Mouse (Mus musculus): ENCODE measurements around the gene Cnn2. TPM values are rescaled to one million over a fixed set of nuclear protein-coding genes. Genes with fewer than 3 reads are reported as not detected.

The Cnn2 gene
- total and polyA plus RNA-seq, 2 experiments from 2014 or later = 16.4 to 17.2 TPM

DNA sequence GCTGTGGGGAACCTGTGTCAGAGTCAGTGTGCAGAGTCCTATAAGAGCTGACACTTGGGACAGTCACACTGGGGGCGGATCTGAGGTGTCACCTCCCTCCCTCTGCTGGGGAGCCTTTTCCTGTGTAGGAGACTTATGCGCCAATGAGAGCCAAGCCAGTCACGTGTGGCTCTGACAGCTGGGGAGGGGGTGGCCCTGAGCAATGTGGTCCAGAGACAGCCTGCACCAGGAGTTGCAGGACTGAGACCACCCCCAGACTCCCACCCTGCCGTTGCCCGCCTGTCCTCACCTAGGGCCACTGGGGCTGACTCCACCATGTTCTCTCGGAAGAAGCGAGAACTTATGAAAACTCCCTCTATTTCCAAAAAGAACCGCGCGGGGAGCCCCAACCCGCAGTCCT is 28.1 kb downstream of the Cnn2 start, which contains the start of gene Arhgap45:
Arhgap45 (plus strand) TSS at position 143 of the 400 bp plus-strand sequence.
- Histone ChIP-seq H3K4me1 (ENCODE audit: insufficient read depth, low read length) (no peaks in the 10 kb centered on the region), H3K36me3 (ENCODE audit: insufficient read depth, low read length) (peaks cover 3% of the 10 kb centered on the region; the same call in 1 of the 2 replicates), H3K4me2 (ENCODE audit: low read depth, low read length) (no peak within 1 kb of the TSS), H3K9ac (replicated peaks; ENCODE audit: low read length) (no peak within 1 kb of the TSS), H3K9me3 (ENCODE audit: low read length) (peaks cover under 1% of the 10 kb centered on the region; the same call in 1 of the 2 replicates), H3K27ac (no peak within 1 kb of the TSS), H3K27me3 (ENCODE audit: insufficient read depth, low read length) (peaks cover 16% of the 10 kb centered on the region), H3K4me3 (ENCODE audit: low read length) (no peak within 1 kb of the TSS)
- no peak for DNase-seq (ENCODE audit: low spot score)
- no peak for ATAC-seq
- TF ChIP-seq CTCF (IDR thresholded peaks at IDR 0.05; ENCODE audit: low read depth) = no peak
- 66% methylated on average over 11 of the region's 11 CpGs for WGBS

DNA sequence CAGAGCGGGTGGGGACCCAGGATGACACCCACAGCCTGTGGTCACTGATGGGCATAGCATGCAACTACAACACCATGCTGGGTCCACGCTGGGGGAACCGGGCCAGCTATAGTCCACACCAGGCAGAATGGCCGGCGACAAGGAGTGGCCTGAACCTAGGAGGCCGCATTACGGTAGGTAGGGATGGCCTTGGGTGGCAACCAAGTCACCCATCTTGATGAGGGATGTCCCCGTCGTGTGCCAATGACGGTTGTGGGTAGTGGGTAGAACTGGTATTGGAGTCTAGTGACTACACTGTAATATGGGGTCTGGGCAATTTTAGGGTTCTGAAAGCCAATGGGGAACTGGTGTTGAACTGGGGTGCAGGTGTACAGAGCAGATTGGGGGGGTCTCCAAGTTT is 28.5 kb downstream of the Cnn2 start:
- WGBS = 90% methylated on average over 10 of the region's 10 CpGs
- DNase-seq (ENCODE audit: low spot score) = no peak
- Histone ChIP-seq H3K4me2 (ENCODE audit: low read depth, low read length) (no peak overlapping the region), H3K9ac (replicated peaks; ENCODE audit: low read length) (no peak overlapping the region), H3K4me3 (ENCODE audit: low read length) (no peak overlapping the region), H3K9me3 (ENCODE audit: low read length) (no peaks in the 10 kb centered on the region), H3K27me3 (ENCODE audit: insufficient read depth, low read length) (peaks cover 16% of the 10 kb centered on the region), H3K36me3 (ENCODE audit: insufficient read depth, low read length) (no peaks in the 10 kb centered on the region), H3K27ac (no peak overlapping the region), H3K4me1 (ENCODE audit: insufficient read depth, low read length) (no peaks in the 10 kb centered on the region)
- TF ChIP-seq CTCF (IDR thresholded peaks at IDR 0.05; ENCODE audit: low read depth) = no peak
- ATAC-seq = no peak

DNA sequence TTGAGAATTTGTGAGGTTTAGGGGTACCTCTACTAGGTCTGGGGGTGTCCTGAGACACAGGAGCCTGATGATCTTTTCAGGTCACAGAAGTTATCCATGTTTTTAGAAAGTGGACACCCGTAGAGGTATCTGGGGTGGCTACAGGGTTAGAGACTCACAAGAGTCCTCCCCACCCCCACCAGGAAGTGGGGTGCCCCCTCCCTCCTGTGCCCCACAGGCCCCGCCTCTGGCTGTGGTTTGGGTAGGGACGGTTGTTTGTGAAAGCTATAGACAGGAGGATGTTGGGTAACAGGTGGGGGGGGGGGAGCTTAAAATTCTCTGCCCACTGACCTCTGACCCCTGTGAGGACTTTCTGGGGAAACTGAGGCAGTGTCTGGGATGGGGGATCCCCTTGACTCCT is 29.0 kb downstream of the Cnn2 start:
- H3K27me3 ChIP-seq (ENCODE audit: insufficient read depth, low read length) = peaks cover 16% of the 10 kb centered on the region
- DNase-seq (ENCODE audit: low spot score) (no peak), ATAC-seq (no peak)
- H3K9me3 ChIP-seq (ENCODE audit: low read length) = no peaks in the 10 kb centered on the region
- TF ChIP-seq CTCF (IDR thresholded peaks at IDR 0.05; ENCODE audit: low read depth) = no peak
- WGBS = 68% methylated on average over 3 of the region's 3 CpGs
- no peak overlapping the region for H3K9ac ChIP-seq (replicated peaks; ENCODE audit: low read length)
- H3K4me3 ChIP-seq (ENCODE audit: low read length) = no peak overlapping the region
- H3K4me1 ChIP-seq (ENCODE audit: insufficient read depth, low read length) = no peaks in the 10 kb centered on the region
- H3K4me2 ChIP-seq (ENCODE audit: low read depth, low read length) = no peak overlapping the region
- no peaks in the 10 kb centered on the region for H3K36me3 ChIP-seq (ENCODE audit: insufficient read depth, low read length)
- no peak overlapping the region for H3K27ac ChIP-seq

DNA sequence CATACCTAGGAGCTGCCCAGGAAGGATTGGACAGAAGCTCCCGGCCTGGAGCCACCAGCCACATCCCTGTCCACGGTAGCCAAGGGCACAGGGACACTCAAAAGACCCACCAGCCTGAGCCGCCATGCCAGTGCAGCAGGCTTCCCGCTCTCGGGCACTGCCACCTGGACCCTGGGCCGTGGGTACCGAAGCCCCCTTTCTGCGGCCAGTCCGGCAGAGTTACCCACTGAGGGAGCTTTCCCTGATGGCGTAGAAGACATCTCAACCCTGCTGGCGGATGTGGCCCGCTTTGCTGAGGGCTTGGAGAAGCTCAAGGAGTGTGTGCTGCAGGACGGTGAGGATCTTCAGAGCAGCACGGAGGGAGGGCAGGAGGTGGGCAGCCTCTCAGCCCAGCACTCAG is 29.4 kb downstream of the Cnn2 start:
- H3K4me3 ChIP-seq (ENCODE audit: low read length) = no peak overlapping the region
- no peaks in the 10 kb centered on the region for H3K4me1 ChIP-seq (ENCODE audit: insufficient read depth, low read length)
- no peaks in the 10 kb centered on the region for H3K9me3 ChIP-seq (ENCODE audit: low read length)
- WGBS = 77% methylated on average over 14 of the region's 14 CpGs
- H3K27ac ChIP-seq = no peak overlapping the region
- ATAC-seq (no peak), DNase-seq (ENCODE audit: low spot score) (no peak)
- no peak overlapping the region for H3K9ac ChIP-seq (replicated peaks; ENCODE audit: low read length)
- TF ChIP-seq CTCF (IDR thresholded peaks at IDR 0.05; ENCODE audit: low read depth) = no peak
- H3K36me3 ChIP-seq (ENCODE audit: insufficient read depth, low read length) = no peaks in the 10 kb centered on the region
- H3K4me2 ChIP-seq (ENCODE audit: low read depth, low read length) = no peak overlapping the region
- H3K27me3 ChIP-seq (ENCODE audit: insufficient read depth, low read length) = peaks cover 16% of the 10 kb centered on the region

DNA sequence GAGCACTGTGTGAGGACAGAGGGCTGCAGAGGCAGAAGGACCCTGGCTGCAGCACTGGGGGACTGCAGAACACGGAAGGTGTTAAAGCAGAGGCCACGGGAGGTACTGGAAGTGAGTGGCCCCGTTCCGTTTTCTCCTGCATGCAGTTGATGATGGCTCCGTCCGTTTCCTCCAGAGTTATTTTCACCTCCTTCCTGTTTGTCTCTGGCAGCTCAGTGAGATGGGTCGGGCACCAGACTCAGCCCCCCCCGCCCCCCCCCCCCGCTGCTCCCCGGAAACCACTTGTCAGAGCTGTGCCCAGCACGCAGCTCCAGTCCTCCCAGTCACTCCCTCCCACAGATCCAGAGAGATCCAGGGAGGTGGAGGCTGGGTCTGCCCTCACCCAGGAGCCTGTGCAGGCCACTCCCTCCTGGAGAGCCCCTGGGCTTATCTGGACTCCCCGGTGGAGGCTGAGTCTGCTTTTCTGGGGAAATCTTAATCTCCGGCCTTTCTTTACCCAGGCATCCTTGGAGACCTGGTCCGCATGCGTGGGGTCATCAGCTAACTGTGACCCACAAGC is 30.4 kb downstream of the Cnn2 start:
- Histone ChIP-seq H3K27ac (no peak overlapping the region), H3K4me2 (ENCODE audit: low read depth, low read length) (no peak overlapping the region), H3K4me1 (ENCODE audit: insufficient read depth, low read length) (no peaks in the 10 kb centered on the region), H3K9me3 (ENCODE audit: low read length) (no peaks in the 10 kb centered on the region), H3K4me3 (ENCODE audit: low read length) (no peak overlapping the region), H3K27me3 (ENCODE audit: insufficient read depth, low read length) (peaks cover 10% of the 10 kb centered on the region), H3K36me3 (ENCODE audit: insufficient read depth, low read length) (no peaks in the 10 kb centered on the region), H3K9ac (replicated peaks; ENCODE audit: low read length) (no peak overlapping the region)
- WGBS = 12% methylated on average over 14 of the region's 15 CpGs
- 0 out of 2 replicates have a peak, but pooled peaks have one; percentile 3 for TF ChIP-seq CTCF (IDR thresholded peaks at IDR 0.05; ENCODE audit: low read depth)
- no peak for DNase-seq (ENCODE audit: low spot score)
- no peak for ATAC-seq

DNA sequence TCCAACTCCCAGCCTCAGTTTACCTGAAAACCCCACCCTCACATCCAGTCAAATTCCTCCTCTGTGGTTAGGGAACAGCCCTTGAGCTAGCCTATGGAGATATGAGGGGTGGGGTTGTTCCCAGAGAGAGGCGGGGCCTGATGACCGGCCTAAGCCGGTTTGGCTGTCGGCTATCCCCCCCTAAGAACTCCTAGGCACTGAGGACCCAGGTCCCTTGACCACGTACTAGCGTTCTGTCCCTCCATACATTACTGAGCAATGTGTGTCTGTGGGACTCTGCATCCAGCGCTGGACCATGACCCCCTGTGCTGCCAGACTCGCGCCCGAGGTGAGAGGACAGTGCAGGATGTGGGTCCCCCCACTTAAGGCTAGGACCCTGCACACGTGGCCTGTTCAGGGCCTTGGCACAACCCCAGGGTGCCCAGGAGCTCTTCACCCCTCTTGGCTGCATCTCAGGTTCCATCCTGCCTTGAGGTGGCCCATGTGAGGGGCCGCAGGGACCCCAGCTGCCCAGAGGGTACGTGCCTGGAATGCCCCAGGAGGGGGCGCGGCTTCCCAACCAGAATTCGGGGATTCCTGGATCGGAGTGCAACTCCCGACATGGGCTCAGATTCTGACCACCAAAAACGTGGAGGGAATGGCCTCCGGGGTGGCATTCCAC is 31.2 kb downstream of the Cnn2 start:
- Histone ChIP-seq H3K4me1 (ENCODE audit: insufficient read depth, low read length) (no peaks in the 10 kb centered on the region), H3K27ac (no peak overlapping the region), H3K9me3 (ENCODE audit: low read length) (no peaks in the 10 kb centered on the region), H3K27me3 (ENCODE audit: insufficient read depth, low read length) (peaks cover 6% of the 10 kb centered on the region), H3K4me3 (ENCODE audit: low read length) (no peak overlapping the region), H3K4me2 (ENCODE audit: low read depth, low read length) (no peak overlapping the region), H3K36me3 (ENCODE audit: insufficient read depth, low read length) (no peaks in the 10 kb centered on the region), H3K9ac (replicated peaks; ENCODE audit: low read length) (no peak overlapping the region)
- ATAC-seq = peak; percentile 18; the same call in 1 of the 2 replicates
- no peak for DNase-seq (ENCODE audit: low spot score)
- TF ChIP-seq CTCF (IDR thresholded peaks at IDR 0.05; ENCODE audit: low read depth) = no peak
- WGBS = 8% methylated on average over 20 of the region's 20 CpGs

DNA sequence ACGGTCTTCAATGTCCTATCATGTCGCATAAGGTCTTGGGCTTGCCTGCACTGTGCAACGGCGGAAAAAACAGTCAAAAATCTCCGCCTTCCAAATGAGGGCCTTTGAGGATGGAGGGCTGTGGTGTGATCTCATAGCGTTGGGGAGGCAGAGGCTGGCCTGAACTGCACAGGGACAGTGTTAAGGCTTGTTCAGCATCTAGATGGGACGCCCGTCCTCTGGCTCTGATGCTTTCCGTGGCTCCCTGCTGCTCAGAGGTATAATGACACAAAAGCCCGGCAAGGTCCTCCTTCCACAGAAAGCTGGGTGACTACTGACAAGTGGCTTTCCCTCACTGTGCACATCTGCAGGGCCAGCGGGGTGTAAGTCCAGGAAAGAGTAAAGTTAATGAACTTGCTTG is 31.8 kb downstream of the Cnn2 start:
- WGBS = 26% methylated on average over 11 of the region's 11 CpGs
- Histone ChIP-seq H3K36me3 (ENCODE audit: insufficient read depth, low read length) (no peaks in the 10 kb centered on the region), H3K9me3 (ENCODE audit: low read length) (no peaks in the 10 kb centered on the region), H3K4me3 (ENCODE audit: low read length) (no peak overlapping the region), H3K27ac (no peak overlapping the region), H3K4me2 (ENCODE audit: low read depth, low read length) (no peak overlapping the region), H3K27me3 (ENCODE audit: insufficient read depth, low read length) (peaks cover 4% of the 10 kb centered on the region; the same call in 1 of the 2 replicates), H3K4me1 (ENCODE audit: insufficient read depth, low read length) (no peaks in the 10 kb centered on the region), H3K9ac (replicated peaks; ENCODE audit: low read length) (no peak overlapping the region)
- ATAC-seq = no peak
- TF ChIP-seq CTCF (IDR thresholded peaks at IDR 0.05; ENCODE audit: low read depth) = no peak
- DNase-seq (ENCODE audit: low spot score) = no peak

Data from hindbrain, postnatal 0 days (tissue).